Mouse (Mus musculus) C2C12 (cell line): Measurements from ENCODE around the gene H2-DMb2. TPM values are rescaled to one million over a fixed set of nuclear protein-coding genes. Genes with fewer than 3 reads are reported as not detected.
A peak's percentile ranks its signal among the peaks of the same experiment; 100 is the strongest.

ENCODE experiments used
- H3K27me3 ChIP-seq: one replicate; pipeline ENCODE4 v1.6.1; 2011; ENCODE audit not compliant: control insufficient read depth, insufficient read depth, insufficient read length
- H3K36me3 ChIP-seq: one replicate; pipeline ENCODE4 v1.6.1; 2011; ENCODE audit not compliant: control insufficient read depth, insufficient read depth
- H3K4me3 ChIP-seq: one replicate; pipeline ENCODE4 v1.5.1; 2011; ENCODE audit warnings: mild to moderate bottlenecking, control low read depth; ENCODE audit not compliant: poor library complexity, insufficient read depth, severe bottlenecking
- H3K79me2 ChIP-seq: one replicate; pipeline ENCODE4 v1.6.1; 2011; ENCODE audit not compliant: control insufficient read depth, insufficient read depth
- H3K79me3 ChIP-seq: one replicate; pipeline ENCODE4 v1.6.1; 2011; ENCODE audit warnings: low read depth, control low read depth
- H3ac ChIP-seq: one replicate; pipeline ENCODE3; 2011; ENCODE audit warnings: low read depth; ENCODE audit not compliant: control insufficient read depth, insufficient read length
- CEBPB ChIP-seq: IDR thresholded peaks from one replicate; pipeline ENCODE4 v1.6.1; 2011; ENCODE audit warnings: low read depth, mild to moderate bottlenecking, control low read depth, moderate library complexity
- CTCF ChIP-seq: IDR thresholded peaks from one replicate; pipeline ENCODE4 v1.5.1; 2011; ENCODE audit not compliant: control insufficient read depth, insufficient read depth, insufficient read length
- FOSL1 ChIP-seq: IDR thresholded peaks from one replicate; pipeline ENCODE4 v1.8.0; 2011; ENCODE audit warnings: mild to moderate bottlenecking, low read length; ENCODE audit not compliant: poor library complexity, insufficient read depth, severe bottlenecking
- MAX ChIP-seq: IDR thresholded peaks from one replicate; pipeline ENCODE4 v1.6.1; 2011; ENCODE audit warnings: mild to moderate bottlenecking, control low read depth
- MYOD1 ChIP-seq: IDR thresholded peaks from one replicate; pipeline ENCODE4 v1.6.1; 2011; ENCODE audit warnings: low read depth; ENCODE audit not compliant: control insufficient read depth, insufficient read length
- MYOG ChIP-seq: IDR thresholded peaks from one replicate; pipeline ENCODE4 v1.6.1; 2011; ENCODE audit not compliant: control insufficient read depth, insufficient read length; ENCODE audit errors: extremely low read depth
- USF1 ChIP-seq: IDR thresholded peaks from one replicate; pipeline ENCODE4 v1.6.1; 2011; ENCODE audit warnings: low read depth, mild to moderate bottlenecking, control low read depth, moderate library complexity
- polyA plus RNA-seq: library from polyadenylated mRNA; unstranded; fragments of >200 nt; fragmentation: generic; extraction: Trizol; gene quantifications from one replicate; pipeline ENCODE4 v1.2.1, GENCODE M21; 2012; ENCODE audit warnings: missing spikeins

The H2-DMb2 gene
- polyA plus RNA-seq, 1 experiment: not detected

DNA sequence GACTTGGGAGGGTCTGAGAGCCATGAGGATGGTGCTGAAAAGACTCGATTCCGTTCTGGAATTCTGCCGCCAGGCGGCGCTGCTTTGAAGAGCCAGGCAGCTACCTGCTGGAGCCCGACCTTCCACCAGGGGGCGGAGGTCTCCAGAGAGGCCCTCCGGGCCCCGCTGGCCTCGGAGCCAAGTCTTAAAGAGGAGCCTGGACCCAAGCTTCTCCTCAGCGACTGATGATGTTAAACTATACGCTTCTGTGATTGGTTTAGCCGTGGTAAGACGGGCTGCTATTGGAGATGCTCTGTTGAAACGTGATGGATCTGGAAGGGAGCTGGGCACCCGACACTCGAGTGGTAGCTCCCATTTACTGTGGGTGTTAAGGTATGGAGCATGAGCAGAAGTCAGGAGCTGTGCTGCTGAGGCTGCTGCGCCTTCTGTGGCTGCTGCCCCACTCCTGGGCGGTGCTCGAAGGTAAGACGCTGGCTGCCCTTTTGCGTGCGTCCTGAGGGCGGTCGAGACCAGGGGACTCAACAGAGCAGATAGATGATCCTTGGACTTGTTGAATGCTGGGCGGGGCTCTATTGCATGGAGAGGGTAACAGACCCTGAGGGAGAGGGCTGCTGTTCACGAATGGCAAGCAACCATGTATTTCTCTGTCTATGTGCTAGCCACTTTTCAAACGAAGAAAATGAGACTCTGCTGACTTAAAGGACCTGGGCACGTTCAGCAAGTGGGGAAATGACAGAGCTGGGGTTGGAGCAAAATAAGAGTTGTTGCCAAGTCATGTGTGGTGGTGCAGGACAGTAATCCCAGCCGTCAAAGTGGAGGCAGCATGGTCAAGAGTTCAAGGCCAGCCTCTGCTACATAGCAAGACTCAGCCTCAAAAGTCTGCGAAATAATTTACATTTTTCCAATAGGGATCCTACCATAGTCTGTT is 7.5 kb upstream of the H2-DMb2 start:
- Histone ChIP-seq H3ac (no peak overlapping the region), H3K79me3 (no peaks in the 10 kb centered on the region), H3K36me3 (no peaks in the 10 kb centered on the region), H3K27me3 (peaks cover 14% of the 10 kb centered on the region), H3K4me3 (no peak overlapping the region), H3K79me2 (no peaks in the 10 kb centered on the region)
- TF ChIP-seq FOSL1: no peak
- TF ChIP-seq CTCF: peak; percentile 98
- TF ChIP-seq USF1: no peak
- TF ChIP-seq MAX: no peak

DNA sequence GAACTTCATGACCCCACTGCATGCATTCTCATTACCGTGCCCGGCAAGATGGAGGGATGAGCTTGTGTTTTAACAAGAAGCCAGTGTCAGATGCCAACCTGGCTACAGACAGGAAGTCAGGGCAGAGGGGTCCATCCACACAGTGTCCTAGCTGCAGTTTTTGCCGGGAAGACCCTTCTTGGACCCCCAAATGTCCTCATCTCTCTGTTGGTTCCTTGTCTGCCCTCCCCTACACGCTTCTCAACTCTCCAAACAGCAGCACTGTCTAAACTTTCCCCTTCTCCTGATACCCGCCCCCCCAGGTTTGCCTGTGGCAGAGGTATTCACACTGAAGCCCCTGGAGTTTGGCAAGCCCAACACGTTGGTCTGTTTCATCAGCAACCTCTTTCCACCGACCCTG is 5.5 kb upstream of the H2-DMb2 start:
- Histone ChIP-seq H3K79me3 (no peaks in the 10 kb centered on the region), H3K36me3 (no peaks in the 10 kb centered on the region), H3K79me2 (no peaks in the 10 kb centered on the region), H3K4me3 (no peak overlapping the region), H3ac (no peak overlapping the region), H3K27me3 (peaks cover 25% of the 10 kb centered on the region)
- TF ChIP-seq MAX: no peak
- TF ChIP-seq MYOD1: no peak
- no peak for TF ChIP-seq FOSL1
- no peak for TF ChIP-seq CEBPB
- no peak for TF ChIP-seq CTCF
- TF ChIP-seq MYOG: no peak
- TF ChIP-seq USF1: no peak

DNA sequence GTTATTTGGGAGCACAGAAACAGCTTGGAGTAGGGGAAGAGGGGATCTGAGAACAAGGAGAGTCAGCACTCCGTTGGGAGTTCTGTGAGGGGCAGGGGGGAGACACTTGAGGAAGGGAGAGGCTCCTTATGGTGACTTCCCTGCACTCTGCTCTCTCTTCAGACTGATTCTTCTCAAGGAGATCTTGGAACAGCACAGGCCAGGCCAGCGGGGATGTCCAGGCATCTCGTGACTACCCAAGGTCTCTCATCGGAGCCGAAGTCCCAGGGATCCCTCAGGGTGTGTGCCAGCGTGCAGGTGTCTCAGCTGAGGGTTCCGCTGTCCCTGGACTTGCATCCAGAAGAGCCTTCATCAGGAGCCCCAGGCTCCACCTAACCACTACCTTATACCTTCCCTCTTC is 4.5 kb upstream of the H2-DMb2 start:
- no peak for TF ChIP-seq MYOD1
- TF ChIP-seq FOSL1: no peak
- TF ChIP-seq MYOG: no peak
- TF ChIP-seq USF1: no peak
- TF ChIP-seq CEBPB: no peak
- no peak for TF ChIP-seq CTCF
- TF ChIP-seq MAX: no peak
- H3ac ChIP-seq: no peak overlapping the region
- H3K79me2 ChIP-seq: no peaks in the 10 kb centered on the region
- no peak overlapping the region for H3K4me3 ChIP-seq
- H3K27me3 ChIP-seq: peaks cover 33% of the 10 kb centered on the region
- H3K36me3 ChIP-seq: no peaks in the 10 kb centered on the region
- no peaks in the 10 kb centered on the region for H3K79me3 ChIP-seq

DNA sequence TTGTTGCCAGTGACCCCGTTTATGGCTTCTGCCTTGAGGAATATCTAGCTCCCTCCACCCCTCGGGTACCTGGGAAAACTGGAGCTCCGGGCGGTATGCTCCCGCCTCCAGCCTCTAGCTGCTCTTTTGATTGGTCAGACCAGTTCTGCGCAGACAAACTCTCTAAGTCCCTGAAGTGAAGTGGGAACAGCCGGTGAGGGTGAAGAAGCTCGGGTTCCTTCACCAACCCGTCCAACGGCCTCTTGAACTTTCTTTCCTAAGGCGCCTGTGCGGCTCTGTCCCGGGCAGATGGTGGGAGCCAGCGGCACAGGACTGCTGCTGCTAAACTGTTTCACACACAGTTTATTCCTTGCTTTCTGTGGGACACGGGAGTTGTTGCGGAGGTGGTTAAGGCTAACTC is 3.7 kb upstream of the H2-DMb2 start:
- H3K79me3 ChIP-seq: no peaks in the 10 kb centered on the region
- H3K36me3 ChIP-seq: no peaks in the 10 kb centered on the region
- peaks cover 38% of the 10 kb centered on the region for H3K27me3 ChIP-seq
- TF ChIP-seq CEBPB: no peak
- TF ChIP-seq MYOG: no peak
- TF ChIP-seq MYOD1: no peak
- TF ChIP-seq CTCF: no peak
- TF ChIP-seq MAX: no peak
- no peak for TF ChIP-seq USF1
- TF ChIP-seq FOSL1: no peak
- no peaks in the 10 kb centered on the region for H3K79me2 ChIP-seq
- H3ac ChIP-seq: no peak overlapping the region
- no peak overlapping the region for H3K4me3 ChIP-seq

DNA sequence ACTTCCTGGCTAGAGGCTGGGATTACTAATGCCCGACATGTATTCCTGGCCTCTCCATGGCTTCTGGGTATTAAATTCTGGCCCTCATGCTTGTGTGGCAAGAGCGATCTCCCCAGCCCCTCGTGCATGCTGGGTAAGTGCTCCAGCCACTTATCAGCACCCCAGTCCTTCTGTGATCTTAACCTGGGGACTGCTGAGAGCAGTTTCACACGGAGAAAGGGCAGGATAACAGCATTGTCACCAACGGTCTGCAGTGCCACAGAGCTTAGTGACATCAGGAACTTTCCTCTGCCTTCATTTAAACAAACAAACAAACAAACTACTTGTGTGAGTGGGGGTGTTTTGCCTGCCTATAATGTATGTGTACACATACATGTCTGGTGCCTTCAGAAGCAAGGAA is 2.9 kb upstream of the H2-DMb2 start:
- no peaks in the 10 kb centered on the region for H3K79me2 ChIP-seq
- H3K27me3 ChIP-seq: peaks cover 41% of the 10 kb centered on the region
- H3K4me3 ChIP-seq: no peak overlapping the region
- no peaks in the 10 kb centered on the region for H3K36me3 ChIP-seq
- no peaks in the 10 kb centered on the region for H3K79me3 ChIP-seq
- TF ChIP-seq MYOG: no peak
- TF ChIP-seq CTCF: no peak
- no peak for TF ChIP-seq CEBPB
- no peak for TF ChIP-seq USF1
- no peak for TF ChIP-seq MAX
- no peak for TF ChIP-seq MYOD1
- no peak for TF ChIP-seq FOSL1
- H3ac ChIP-seq: no peak overlapping the region

DNA sequence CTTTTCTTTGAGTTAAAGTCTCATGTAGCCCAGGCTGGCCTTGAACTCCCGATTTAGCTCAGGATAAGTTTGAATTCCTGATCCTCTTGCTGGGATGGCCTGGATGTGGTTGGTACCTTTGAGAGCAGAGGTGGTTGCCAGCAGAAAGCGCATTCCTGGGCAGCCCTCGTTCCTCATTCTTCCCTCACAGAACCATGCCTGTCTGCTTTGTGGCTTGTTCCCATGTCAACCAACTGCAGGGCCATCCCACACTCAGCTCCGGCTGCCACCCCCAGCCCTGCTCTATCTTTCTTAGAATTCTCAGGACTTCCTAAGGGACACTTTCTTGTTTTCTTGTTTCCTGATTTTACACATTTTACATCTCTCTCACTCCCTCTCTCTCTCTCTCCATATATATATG is 1.7 kb upstream of the H2-DMb2 start:
- H3ac ChIP-seq: no peak overlapping the region
- peaks cover 44% of the 10 kb centered on the region for H3K27me3 ChIP-seq
- TF ChIP-seq USF1 (no peak), MYOD1 (no peak), MYOG (no peak), CTCF (no peak)
- no peaks in the 10 kb centered on the region for H3K36me3 ChIP-seq
- no peak overlapping the region for H3K4me3 ChIP-seq
- H3K79me2 ChIP-seq: no peaks in the 10 kb centered on the region
- no peaks in the 10 kb centered on the region for H3K79me3 ChIP-seq
